Mouse (Mus musculus) G1E (cell line): Measurements from ENCODE around the gene L3hypdh. TPM values are rescaled to one million over a fixed set of nuclear protein-coding genes. Genes with fewer than 3 reads are reported as not detected.

ENCODE experiments used
- ATAC-seq: 2 replicates; pipeline ENCODE4 v1.8.0; 2016; ENCODE audit warnings: mild to moderate bottlenecking; ENCODE audit not compliant: insufficient number of reproducible peaks, poor library complexity, low FRiP score, severe bottlenecking; ENCODE audit errors: extremely low read depth
- DNase-seq: peaks from one replicate; pipeline ENCODE4 v3.0.0; 2012; ENCODE audit warnings: low spot score
- H3K27me3 ChIP-seq: 2 replicates; pipeline ENCODE4 v1.6.1; 2012; ENCODE audit warnings: mild to moderate bottlenecking, low read length, inconsistent platforms; ENCODE audit not compliant: insufficient read depth
- H3K36me3 ChIP-seq: replicated peaks from 2 replicates; pipeline ENCODE3; 2012; ENCODE audit warnings: mild to moderate bottlenecking, inconsistent platforms
- H3K4me1 ChIP-seq: 2 replicates; pipeline ENCODE4 v1.6.1; 2012; ENCODE audit warnings: low read depth, low read length, inconsistent platforms, mixed read lengths; ENCODE audit not compliant: insufficient read depth
- H3K4me3 ChIP-seq: 2 replicates; pipeline ENCODE4 v1.5.1; 2012; ENCODE audit warnings: low read depth, mild to moderate bottlenecking, inconsistent platforms, low read length, moderate library complexity, mixed read lengths
- H3K9me3 ChIP-seq: replicated peaks from 2 replicates; pipeline ENCODE4 v1.6.1; 2012; ENCODE audit warnings: inconsistent platforms
- CTCF ChIP-seq: IDR thresholded peaks from 2 replicates; pipeline ENCODE4 v1.5.1; 2012; ENCODE audit warnings: low read depth, low read length, inconsistent platforms, mixed read lengths
- GATA1 ChIP-seq: IDR thresholded peaks from 2 replicates; pipeline ENCODE4 v1.6.1; 2012; ENCODE audit warnings: borderline replicate concordance, low read length, inconsistent platforms, mixed read lengths
- GATA2 ChIP-seq: IDR thresholded peaks from 2 replicates; pipeline ENCODE4 v1.6.1; 2012; ENCODE audit warnings: low read depth, low read length, inconsistent platforms, borderline replicate concordance
- POLR2AphosphoS5 ChIP-seq: IDR thresholded peaks from 2 replicates; pipeline ENCODE4 v1.6.1; 2012; ENCODE audit warnings: low read depth, low read length, inconsistent platforms; ENCODE audit not compliant: insufficient replicate concordance
- TAL1 ChIP-seq: conservative IDR thresholded peaks from 2 replicates; pipeline ENCODE4 v1.6.1; 2012; ENCODE audit warnings: low read depth, low read length, inconsistent platforms, mixed read lengths
- polyA plus RNA-seq: library from polyadenylated mRNA; stranded (reverse); fragments of >175 nt; gene quantifications from 2 replicates; pipeline ENCODE4 v1.2.3, GENCODE M21; 2012
- total RNA-seq, 2 experiments: library from RNA; stranded (forward) in 1 of 2; stranded (reverse) in 1 of 2; fragments of 200-1000 nt in 1 of 2; fragments of >200 nt in 1 of 2; fragmentation: Nextera tagmentation in 1 of 2; gene quantifications; 2 replicates each; pipeline ENCODE4 v1.2.3; 2014 to 2017

The L3hypdh gene
- total and polyA plus RNA-seq, 3 experiments: 0.51 to 1.1 (median 0.98) TPM

DNA sequence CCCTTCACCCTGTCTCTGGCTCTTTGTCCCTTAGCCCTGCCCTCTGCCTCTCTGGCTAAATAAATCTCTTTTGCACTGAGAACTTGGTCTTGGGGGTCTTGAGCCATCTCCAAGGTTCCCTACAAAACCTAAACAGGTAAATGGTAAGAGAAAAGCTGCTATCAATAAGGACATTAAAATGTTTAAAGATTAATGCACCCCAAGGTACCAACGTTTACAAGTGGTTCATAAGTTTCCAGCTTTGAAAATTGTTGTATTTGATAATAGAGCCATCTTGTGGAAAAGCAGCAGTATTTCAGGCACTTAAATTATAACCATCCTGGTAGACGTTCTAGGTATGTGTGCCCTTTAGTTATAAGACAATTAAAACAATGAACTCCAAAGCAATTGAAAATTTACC, 37.7 kb downstream of the L3hypdh start:
- Histone ChIP-seq H3K9me3 (peaks cover 2% of the 10 kb centered on the region; the same call in 1 of the 2 replicates), H3K4me3 (no peak overlapping the region), H3K4me1 (peaks cover 3% of the 10 kb centered on the region; the same call in 1 of the 2 replicates), H3K36me3 (no peaks in the 10 kb centered on the region), H3K27me3 (peaks cover 7% of the 10 kb centered on the region; the same call in 1 of the 2 replicates)
- DNase-seq (no peak), ATAC-seq (peak; percentile 54; the same call in 1 of the 2 replicates)
- TF ChIP-seq GATA1 (no peak), CTCF (peak; percentile 28; the same call in 1 of the 2 replicates), GATA2 (no peak), POLR2AphosphoS5 (no peak), TAL1 (no peak)

DNA sequence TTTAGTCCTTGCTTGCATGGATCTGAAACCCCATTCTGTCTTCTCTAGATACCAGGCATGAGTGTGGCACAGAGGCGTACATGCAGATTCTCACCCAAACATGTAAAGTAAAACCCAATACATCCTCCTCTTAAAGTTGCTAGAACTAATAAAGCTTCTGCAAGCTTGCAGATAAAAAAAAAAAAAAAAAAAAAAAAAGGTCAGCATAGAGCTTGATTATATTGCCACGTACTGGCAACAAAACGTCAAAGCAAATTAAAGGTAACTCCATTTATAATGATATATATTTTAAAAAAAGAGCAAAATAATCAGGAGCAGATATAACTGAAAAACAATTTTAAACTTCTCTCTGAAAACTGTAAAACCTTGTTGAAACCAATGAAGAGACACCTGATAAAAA, 44.0 kb downstream of the L3hypdh start:
- no peaks in the 10 kb centered on the region for H3K36me3 ChIP-seq
- TF ChIP-seq GATA1: no peak
- TF ChIP-seq GATA2: no peak
- no peak for TF ChIP-seq CTCF
- TF ChIP-seq TAL1: no peak
- TF ChIP-seq POLR2AphosphoS5: no peak
- ATAC-seq (no peak), DNase-seq (no peak)
- no peak overlapping the region for H3K4me3 ChIP-seq
- no peaks in the 10 kb centered on the region for H3K9me3 ChIP-seq
- H3K4me1 ChIP-seq: peaks cover 16% of the 10 kb centered on the region
- peaks cover 7% of the 10 kb centered on the region; the same call in 1 of the 2 replicates for H3K27me3 ChIP-seq

DNA sequence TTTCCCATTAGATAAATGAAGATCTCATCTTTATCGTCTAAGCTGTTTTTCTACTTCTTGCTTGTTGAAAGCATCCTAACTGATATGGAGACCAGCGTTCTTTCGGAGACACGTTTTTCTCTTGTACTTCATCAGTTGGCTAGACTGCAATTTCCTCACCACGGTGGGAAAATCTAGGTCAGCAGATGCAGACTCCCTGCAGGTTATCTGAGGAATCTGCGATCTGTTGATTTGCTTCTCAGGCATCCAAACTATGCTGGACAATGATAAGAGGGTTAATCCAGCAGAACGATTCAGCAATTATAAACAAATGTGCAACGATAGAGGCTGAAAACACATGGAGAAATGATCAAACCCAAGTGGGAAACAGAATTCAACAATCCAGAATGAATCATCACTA, 45.7 kb downstream of the L3hypdh start:
- DNase-seq (no peak), ATAC-seq (no peak; the same call in 1 of the 2 replicates)
- no peaks in the 10 kb centered on the region for H3K9me3 ChIP-seq
- peaks cover 18% of the 10 kb centered on the region for H3K4me1 ChIP-seq
- H3K27me3 ChIP-seq: peaks cover 5% of the 10 kb centered on the region; the same call in 1 of the 2 replicates
- no peak for TF ChIP-seq GATA1
- TF ChIP-seq TAL1: no peak
- no peak for TF ChIP-seq POLR2AphosphoS5
- TF ChIP-seq GATA2: no peak
- TF ChIP-seq CTCF: no peak
- H3K36me3 ChIP-seq: no peaks in the 10 kb centered on the region
- no peak overlapping the region for H3K4me3 ChIP-seq

DNA sequence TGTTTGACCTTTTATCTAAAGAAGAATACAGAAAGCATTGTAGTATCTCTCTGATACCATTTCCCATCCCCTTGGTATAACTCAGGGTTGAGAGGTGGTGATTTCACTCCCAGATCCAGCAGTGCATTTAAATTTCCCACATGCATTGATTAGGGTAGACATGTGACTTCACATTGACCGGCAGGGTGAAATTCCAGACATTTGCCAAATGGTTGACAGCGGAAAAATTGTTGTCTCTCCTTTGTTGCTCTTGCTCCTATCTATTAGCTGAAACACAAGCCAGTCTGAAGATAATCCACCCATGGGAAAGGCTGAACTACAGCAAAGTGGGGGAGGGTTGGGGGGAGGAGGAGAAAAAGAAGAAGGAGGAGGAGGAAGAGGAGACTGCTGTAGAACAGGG, 46.4 kb downstream of the L3hypdh start:
- DNase-seq: no peak
- no peaks in the 10 kb centered on the region for H3K36me3 ChIP-seq
- ATAC-seq: no peak
- H3K27me3 ChIP-seq: peaks cover 4% of the 10 kb centered on the region; the same call in 1 of the 2 replicates
- peaks cover 18% of the 10 kb centered on the region for H3K4me1 ChIP-seq
- no peak overlapping the region for H3K4me3 ChIP-seq
- H3K9me3 ChIP-seq: no peaks in the 10 kb centered on the region
- no peak for TF ChIP-seq POLR2AphosphoS5
- TF ChIP-seq GATA2: no peak
- no peak for TF ChIP-seq GATA1
- no peak for TF ChIP-seq TAL1
- no peak for TF ChIP-seq CTCF

DNA sequence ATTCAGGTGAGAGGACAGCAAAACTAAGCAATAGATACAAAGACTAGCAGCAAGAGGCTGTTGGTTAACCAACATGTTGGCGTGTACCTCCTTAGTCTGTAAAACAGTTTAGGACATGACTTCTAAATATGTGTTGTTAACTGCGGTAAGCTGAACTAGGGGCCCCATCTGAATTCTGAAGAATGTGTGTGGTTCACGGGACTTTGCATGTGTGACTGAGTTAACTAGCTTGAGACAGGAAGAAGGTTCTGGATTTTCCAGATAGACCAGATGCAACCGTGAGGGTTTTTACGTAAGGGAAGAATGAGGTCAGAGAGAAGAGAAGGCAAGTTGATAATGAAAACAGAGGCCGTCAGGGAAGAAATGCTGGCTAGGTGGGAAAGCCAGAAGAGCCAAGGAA, 48.2 kb downstream of the L3hypdh start:
- H3K4me3 ChIP-seq: no peak overlapping the region
- peaks cover 18% of the 10 kb centered on the region for H3K4me1 ChIP-seq
- no peaks in the 10 kb centered on the region for H3K9me3 ChIP-seq
- DNase-seq (no peak), ATAC-seq (no peak)
- no peaks in the 10 kb centered on the region for H3K36me3 ChIP-seq
- H3K27me3 ChIP-seq: no peaks in the 10 kb centered on the region
- no peak for TF ChIP-seq POLR2AphosphoS5
- TF ChIP-seq TAL1: no peak

DNA sequence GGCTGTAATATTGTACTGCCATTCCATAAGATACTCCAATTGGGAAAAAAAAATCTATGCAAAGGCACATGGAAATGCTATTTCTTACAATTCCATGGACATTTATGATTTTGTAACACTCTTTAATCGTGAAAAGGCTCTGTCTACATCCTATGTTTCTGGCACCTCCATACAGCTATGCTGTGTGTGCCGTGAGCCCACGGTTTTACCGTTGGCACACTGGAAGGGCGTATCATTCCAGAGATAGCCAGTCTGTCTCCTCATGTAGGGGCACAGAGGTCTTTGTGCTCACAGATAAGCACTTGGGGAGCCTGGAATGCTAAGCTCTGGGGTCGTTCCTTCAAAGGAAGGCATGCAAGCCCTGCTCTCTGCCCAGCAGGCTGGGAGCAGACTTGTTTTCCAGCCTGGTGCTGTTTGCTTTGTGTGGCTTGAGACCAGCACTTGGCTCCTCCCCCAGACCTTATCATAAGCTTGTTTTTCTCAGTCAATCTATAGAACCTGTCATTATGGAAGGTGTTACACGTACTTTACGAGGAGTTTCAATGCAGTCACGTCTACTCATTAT, 49.1 kb downstream of the L3hypdh start:
- no peaks in the 10 kb centered on the region for H3K36me3 ChIP-seq
- H3K4me3 ChIP-seq: no peak overlapping the region
- ATAC-seq (no peak), DNase-seq (no peak)
- peaks cover 3% of the 10 kb centered on the region; the same call in 1 of the 2 replicates for H3K27me3 ChIP-seq
- H3K4me1 ChIP-seq: peaks cover 18% of the 10 kb centered on the region
- TF ChIP-seq GATA1 (no peak), POLR2AphosphoS5 (no peak), TAL1 (no peak), CTCF (no peak), GATA2 (no peak)
- H3K9me3 ChIP-seq: no peaks in the 10 kb centered on the region
